Mouse (Mus musculus) brain, embryonic 14.5 days (tissue): ENCODE data around the gene Ppp2r2c.

Experiments used
- CTCF ChIP-seq: fragments of 200-500 bp; IDR thresholded peaks from 2 replicates; pipeline ENCODE4 v1.5.1; 2012; ENCODE audit warnings: inconsistent platforms, mild to moderate bottlenecking, moderate library complexity, borderline replicate concordance; ENCODE audit not compliant: insufficient read depth, insufficient read length; ENCODE audit errors: extremely low read depth
- POLR2A ChIP-seq: fragments of 200-500 bp; IDR thresholded peaks from 2 replicates; pipeline ENCODE4 v1.6.1; 2012; ENCODE audit warnings: mild to moderate bottlenecking, inconsistent platforms, borderline replicate concordance; ENCODE audit not compliant: poor library complexity, insufficient read depth, insufficient read length, severe bottlenecking; ENCODE audit errors: extremely low read depth

DNA sequence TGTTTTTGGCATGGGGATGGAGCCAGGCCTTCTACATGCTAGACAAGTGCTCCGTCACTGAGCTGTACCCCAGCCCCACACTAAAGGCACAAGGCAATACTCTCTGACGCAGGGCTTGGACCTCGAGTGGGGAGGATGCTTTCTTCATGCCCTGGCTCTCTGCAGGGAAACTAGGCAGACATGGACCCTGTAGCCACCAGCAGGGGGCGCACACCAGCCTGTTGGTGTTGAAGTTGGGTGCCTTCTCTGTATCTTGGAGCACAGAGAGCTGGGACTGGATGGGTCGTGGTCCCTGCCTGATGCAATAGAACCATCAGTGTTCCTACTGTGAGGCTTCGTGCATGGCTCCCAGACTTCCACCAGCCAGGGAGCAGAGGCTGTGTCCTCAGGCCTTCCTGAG, 48.2 kb upstream of the Ppp2r2c start:
- TF ChIP-seq CTCF = peak; percentile 84
- TF ChIP-seq POLR2A = no peak
